Mouse (Mus musculus): ENCODE data around the gene Snx29. TPM values are rescaled to one million over a fixed set of nuclear protein-coding genes. Genes with fewer than 3 reads are reported as not detected.

Snx29 gene
- polyA plus RNA-seq, 1 experiment from 2014 or later: 15.3 TPM

- H3K27me3 ChIP-seq (ENCODE audit: control insufficient read depth, insufficient read depth, low read length): no peaks in the 10 kb centered on the region
- no peak overlapping the region for H3K4me3 ChIP-seq (ENCODE audit: low read depth, low read length)
- no peak for DNase-seq (ENCODE audit: low spot score)
- no peak overlapping the region for H3K27ac ChIP-seq (ENCODE audit: low read depth, low read length)
- 88% methylated on average over 9 of the region's 9 CpGs for WGBS
- no peaks in the 10 kb centered on the region for H3K36me3 ChIP-seq (ENCODE audit: control insufficient read depth, insufficient read depth, low read length)
- no peak for ATAC-seq (ENCODE audit: low FRiP score)
- no peak overlapping the region for H3K4me2 ChIP-seq (replicated peaks; ENCODE audit: low read depth, low read length)
- H3K9me3 ChIP-seq (ENCODE audit: control insufficient read depth, low read length): no peaks in the 10 kb centered on the region
- H3K9ac ChIP-seq (ENCODE audit: low read depth, low read length): no peak overlapping the region
- no peaks in the 10 kb centered on the region for H3K4me1 ChIP-seq (replicated peaks; ENCODE audit: control insufficient read depth, insufficient read depth, low read length)
Observed at GRCm38 (mm10) chr16:11778715-11779460, 456.2 kb downstream of the Snx29 start.

GRCm38 (mm10) chr16:11782082-11782481 is 459.4 kb downstream of the Snx29 start:
- H3K9me3 ChIP-seq (ENCODE audit: control insufficient read depth, low read length): no peaks in the 10 kb centered on the region
- H3K4me1 ChIP-seq (replicated peaks; ENCODE audit: control insufficient read depth, insufficient read depth, low read length): no peaks in the 10 kb centered on the region
- no peak for ATAC-seq (ENCODE audit: low FRiP score)
- H3K27ac ChIP-seq (ENCODE audit: low read depth, low read length): no peak overlapping the region
- no peak overlapping the region for H3K4me3 ChIP-seq (ENCODE audit: low read depth, low read length)
- no peak overlapping the region for H3K4me2 ChIP-seq (replicated peaks; ENCODE audit: low read depth, low read length)
- no peak overlapping the region for H3K9ac ChIP-seq (ENCODE audit: low read depth, low read length)
- no peaks in the 10 kb centered on the region for H3K27me3 ChIP-seq (ENCODE audit: control insufficient read depth, insufficient read depth, low read length)
- no peaks in the 10 kb centered on the region for H3K36me3 ChIP-seq (ENCODE audit: control insufficient read depth, insufficient read depth, low read length)
- DNase-seq (ENCODE audit: low spot score): no peak
- 50% methylated on average over 2 of the region's 2 CpGs for WGBS

DNA sequence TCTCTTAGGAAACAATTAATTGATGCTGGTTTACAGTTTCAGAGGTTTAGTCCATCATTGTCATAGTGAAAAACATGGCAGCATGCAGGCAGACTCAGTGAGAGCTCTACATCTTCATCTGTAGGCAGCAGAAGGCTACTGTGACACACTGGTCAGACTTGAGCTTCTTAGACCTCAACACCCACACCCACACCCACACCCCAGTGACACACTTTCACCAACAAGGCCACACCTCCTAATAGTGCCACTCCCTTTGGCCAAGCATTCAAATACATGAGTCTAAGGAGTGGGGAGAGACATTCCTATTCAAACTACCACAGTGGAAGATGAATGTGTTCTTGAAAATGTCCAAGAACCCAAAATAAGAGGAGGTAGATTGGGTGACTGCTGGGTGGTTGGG is 460.6 kb downstream of the Snx29 start:
- no peak overlapping the region for H3K4me3 ChIP-seq (ENCODE audit: low read depth, low read length)
- H3K36me3 ChIP-seq (ENCODE audit: control insufficient read depth, insufficient read depth, low read length): no peaks in the 10 kb centered on the region
- DNase-seq (ENCODE audit: low spot score): no peak

DNA sequence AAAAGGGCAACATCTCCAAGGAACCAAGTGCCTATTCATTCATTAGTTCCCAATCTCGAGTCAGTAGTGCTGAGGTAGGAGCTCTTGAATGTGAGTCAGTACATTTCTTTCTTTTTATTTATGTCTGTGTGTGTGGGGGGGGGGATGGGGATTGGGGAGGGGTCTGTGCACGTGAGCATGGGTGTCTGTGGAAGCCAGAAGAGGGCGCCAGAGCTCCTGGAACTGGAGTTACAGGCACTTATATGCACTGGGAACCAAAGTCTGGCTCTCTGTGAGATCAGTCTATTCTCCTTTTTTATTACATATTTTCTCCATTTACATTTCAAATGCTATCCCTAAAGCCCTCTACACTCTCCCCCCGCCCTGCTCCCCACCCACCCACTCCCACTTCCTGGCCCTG is 461.6 kb downstream of the Snx29 start:
- no peak overlapping the region for H3K9ac ChIP-seq (ENCODE audit: low read depth, low read length)
- 67% methylated on average over 4 of the region's 4 CpGs for WGBS
- H3K4me1 ChIP-seq (replicated peaks; ENCODE audit: control insufficient read depth, insufficient read depth, low read length): no peaks in the 10 kb centered on the region
- ATAC-seq (ENCODE audit: low FRiP score) (no peak), DNase-seq (ENCODE audit: low spot score) (no peak)
- H3K9me3 ChIP-seq (ENCODE audit: control insufficient read depth, low read length): no peaks in the 10 kb centered on the region
- H3K27me3 ChIP-seq (ENCODE audit: control insufficient read depth, insufficient read depth, low read length): no peaks in the 10 kb centered on the region
- no peak overlapping the region for H3K4me3 ChIP-seq (ENCODE audit: low read depth, low read length)
- no peaks in the 10 kb centered on the region for H3K36me3 ChIP-seq (ENCODE audit: control insufficient read depth, insufficient read depth, low read length)
- H3K4me2 ChIP-seq (replicated peaks; ENCODE audit: low read depth, low read length): no peak overlapping the region
- no peak overlapping the region for H3K27ac ChIP-seq (ENCODE audit: low read depth, low read length)

More for the DNA sequence above, 460.6 kb downstream of the Snx29 start:
- H3K27ac ChIP-seq (ENCODE audit: low read depth, low read length): no peak overlapping the region
- no peaks in the 10 kb centered on the region for H3K27me3 ChIP-seq (ENCODE audit: control insufficient read depth, insufficient read depth, low read length)
- no peak for ATAC-seq (ENCODE audit: low FRiP score)
- no peaks in the 10 kb centered on the region for H3K9me3 ChIP-seq (ENCODE audit: control insufficient read depth, low read length)
- no peak overlapping the region for H3K9ac ChIP-seq (ENCODE audit: low read depth, low read length)
- H3K4me2 ChIP-seq (replicated peaks; ENCODE audit: low read depth, low read length): no peak overlapping the region
- no peaks in the 10 kb centered on the region for H3K4me1 ChIP-seq (replicated peaks; ENCODE audit: control insufficient read depth, insufficient read depth, low read length)

GRCm38 (mm10) chr16:11785806-11786205 is 463.1 kb downstream of the Snx29 start:
- Histone ChIP-seq H3K9me3 (ENCODE audit: control insufficient read depth, low read length) (no peaks in the 10 kb centered on the region), H3K4me1 (replicated peaks; ENCODE audit: control insufficient read depth, insufficient read depth, low read length) (no peaks in the 10 kb centered on the region), H3K36me3 (ENCODE audit: control insufficient read depth, insufficient read depth, low read length) (no peaks in the 10 kb centered on the region), H3K27ac (ENCODE audit: low read depth, low read length) (no peak overlapping the region), H3K4me2 (replicated peaks; ENCODE audit: low read depth, low read length) (no peak overlapping the region), H3K4me3 (ENCODE audit: low read depth, low read length) (no peak overlapping the region), H3K27me3 (ENCODE audit: control insufficient read depth, insufficient read depth, low read length) (no peaks in the 10 kb centered on the region), H3K9ac (ENCODE audit: low read depth, low read length) (no peak overlapping the region)
- 71% methylated on average over 4 of the region's 4 CpGs for WGBS
- no peak for DNase-seq (ENCODE audit: low spot score)
- no peak for ATAC-seq (ENCODE audit: low FRiP score)

DNA sequence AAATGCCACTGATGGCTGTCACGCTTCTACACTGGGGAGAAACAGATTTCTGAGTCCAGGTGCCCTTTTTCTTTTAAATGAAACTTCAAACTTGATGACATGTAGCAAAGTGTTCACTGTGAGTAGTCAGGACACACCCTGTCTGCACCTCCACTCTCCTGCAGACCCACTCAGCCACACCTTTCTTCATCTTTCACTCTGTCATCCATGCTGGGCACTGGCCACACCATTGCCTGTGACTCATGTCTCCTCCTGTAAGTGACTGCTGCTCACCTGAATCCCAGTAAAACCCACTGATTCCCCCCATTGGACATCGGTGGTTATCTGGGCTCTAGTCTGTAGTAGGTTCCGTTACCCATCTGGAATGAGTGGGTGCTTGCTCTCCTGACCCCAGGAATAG is 467.8 kb downstream of the Snx29 start:
- Histone ChIP-seq H3K9ac (ENCODE audit: low read depth, low read length) (no peak overlapping the region), H3K4me2 (replicated peaks; ENCODE audit: low read depth, low read length) (no peak overlapping the region), H3K4me1 (replicated peaks; ENCODE audit: control insufficient read depth, insufficient read depth, low read length) (no peaks in the 10 kb centered on the region), H3K9me3 (ENCODE audit: control insufficient read depth, low read length) (no peaks in the 10 kb centered on the region), H3K4me3 (ENCODE audit: low read depth, low read length) (no peak overlapping the region), H3K27me3 (ENCODE audit: control insufficient read depth, insufficient read depth, low read length) (no peaks in the 10 kb centered on the region), H3K36me3 (ENCODE audit: control insufficient read depth, insufficient read depth, low read length) (no peaks in the 10 kb centered on the region), H3K27ac (ENCODE audit: low read depth, low read length) (no peak overlapping the region)
- ATAC-seq (ENCODE audit: low FRiP score) (no peak), DNase-seq (ENCODE audit: low spot score) (no peak)
- 97% methylated on average over 3 of the region's 3 CpGs for WGBS

- ATAC-seq (ENCODE audit: low FRiP score) (no peak), DNase-seq (ENCODE audit: low spot score) (no peak)
- no peak overlapping the region for H3K27ac ChIP-seq (ENCODE audit: low read depth, low read length)
- WGBS: 28% methylated on average over 2 of the region's 2 CpGs
- H3K9me3 ChIP-seq (ENCODE audit: control insufficient read depth, low read length): no peaks in the 10 kb centered on the region
- no peaks in the 10 kb centered on the region for H3K36me3 ChIP-seq (ENCODE audit: control insufficient read depth, insufficient read depth, low read length)
- no peaks in the 10 kb centered on the region for H3K4me1 ChIP-seq (replicated peaks; ENCODE audit: control insufficient read depth, insufficient read depth, low read length)
- no peaks in the 10 kb centered on the region for H3K27me3 ChIP-seq (ENCODE audit: control insufficient read depth, insufficient read depth, low read length)
- no peak overlapping the region for H3K4me2 ChIP-seq (replicated peaks; ENCODE audit: low read depth, low read length)
- no peak overlapping the region for H3K4me3 ChIP-seq (ENCODE audit: low read depth, low read length)
- no peak overlapping the region for H3K9ac ChIP-seq (ENCODE audit: low read depth, low read length)
Observed at GRCm38 (mm10) chr16:11793391-11793790, 470.7 kb downstream of the Snx29 start.

- H3K36me3 ChIP-seq (ENCODE audit: control insufficient read depth, insufficient read depth, low read length): no peaks in the 10 kb centered on the region
- ATAC-seq (ENCODE audit: low FRiP score): no peak
- no peaks in the 10 kb centered on the region for H3K9me3 ChIP-seq (ENCODE audit: control insufficient read depth, low read length)
- no peaks in the 10 kb centered on the region for H3K27me3 ChIP-seq (ENCODE audit: control insufficient read depth, insufficient read depth, low read length)
- H3K27ac ChIP-seq (ENCODE audit: low read depth, low read length): no peak overlapping the region
- 60% methylated on average over 4 of the region's 4 CpGs for WGBS
- H3K4me2 ChIP-seq (replicated peaks; ENCODE audit: low read depth, low read length): no peak overlapping the region
- H3K4me3 ChIP-seq (ENCODE audit: low read depth, low read length): no peak overlapping the region
- no peaks in the 10 kb centered on the region for H3K4me1 ChIP-seq (replicated peaks; ENCODE audit: control insufficient read depth, insufficient read depth, low read length)
- H3K9ac ChIP-seq (ENCODE audit: low read depth, low read length): no peak overlapping the region
- DNase-seq (ENCODE audit: low spot score): no peak
Observed at GRCm38 (mm10) chr16:11794628-11795027, 471.9 kb downstream of the Snx29 start.

DNA sequence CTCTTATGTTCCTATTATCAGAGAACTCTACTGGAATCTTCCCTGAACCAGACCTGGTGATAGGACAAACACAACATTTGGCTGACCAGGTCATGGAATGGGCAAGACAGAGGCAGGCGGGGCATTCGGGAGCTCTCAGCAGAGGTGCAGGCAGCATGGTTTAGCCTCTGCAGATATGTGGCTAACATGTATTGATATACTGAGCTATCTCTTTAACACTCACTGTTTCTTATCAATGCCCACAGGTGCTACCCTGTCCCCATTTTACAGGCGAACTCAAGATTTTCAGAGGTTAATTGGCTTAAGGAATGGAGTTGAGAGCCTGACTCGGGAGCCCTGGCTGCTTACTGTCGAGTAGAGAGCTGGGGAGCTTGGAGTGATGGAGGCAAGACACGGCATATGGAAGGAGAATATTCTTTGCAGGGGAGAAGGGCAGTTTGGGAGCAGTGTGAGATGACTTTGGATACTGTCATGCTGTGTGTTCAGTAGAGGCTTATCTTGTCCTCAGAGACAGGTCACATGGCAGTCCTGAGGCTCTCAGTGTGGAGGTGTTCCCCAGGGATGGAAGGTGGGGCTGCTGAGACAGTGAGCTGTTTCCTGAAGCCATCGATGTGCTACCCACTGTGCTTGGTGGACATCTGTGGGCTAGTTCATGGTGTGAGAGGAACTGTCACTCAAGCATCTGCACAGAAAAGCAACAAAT is 473.2 kb downstream of the Snx29 start:
- H3K9me3 ChIP-seq (ENCODE audit: control insufficient read depth, low read length): no peaks in the 10 kb centered on the region
- H3K27ac ChIP-seq (ENCODE audit: low read depth, low read length): no peak overlapping the region
- no peaks in the 10 kb centered on the region for H3K27me3 ChIP-seq (ENCODE audit: control insufficient read depth, insufficient read depth, low read length)
- H3K36me3 ChIP-seq (ENCODE audit: control insufficient read depth, insufficient read depth, low read length): no peaks in the 10 kb centered on the region
- no peak overlapping the region for H3K4me3 ChIP-seq (ENCODE audit: low read depth, low read length)
- WGBS: 75% methylated on average over 7 of the region's 7 CpGs
- no peak for ATAC-seq (ENCODE audit: low FRiP score)
- no peaks in the 10 kb centered on the region for H3K4me1 ChIP-seq (replicated peaks; ENCODE audit: control insufficient read depth, insufficient read depth, low read length)
- H3K4me2 ChIP-seq (replicated peaks; ENCODE audit: low read depth, low read length): no peak overlapping the region
- DNase-seq (ENCODE audit: low spot score): no peak
- H3K9ac ChIP-seq (ENCODE audit: low read depth, low read length): no peak overlapping the region

All from hindbrain, embryonic 11.5 days (tissue).